Mouse (Mus musculus): Measurements from ENCODE around the gene Megf8.

Gene Megf8

DNA sequence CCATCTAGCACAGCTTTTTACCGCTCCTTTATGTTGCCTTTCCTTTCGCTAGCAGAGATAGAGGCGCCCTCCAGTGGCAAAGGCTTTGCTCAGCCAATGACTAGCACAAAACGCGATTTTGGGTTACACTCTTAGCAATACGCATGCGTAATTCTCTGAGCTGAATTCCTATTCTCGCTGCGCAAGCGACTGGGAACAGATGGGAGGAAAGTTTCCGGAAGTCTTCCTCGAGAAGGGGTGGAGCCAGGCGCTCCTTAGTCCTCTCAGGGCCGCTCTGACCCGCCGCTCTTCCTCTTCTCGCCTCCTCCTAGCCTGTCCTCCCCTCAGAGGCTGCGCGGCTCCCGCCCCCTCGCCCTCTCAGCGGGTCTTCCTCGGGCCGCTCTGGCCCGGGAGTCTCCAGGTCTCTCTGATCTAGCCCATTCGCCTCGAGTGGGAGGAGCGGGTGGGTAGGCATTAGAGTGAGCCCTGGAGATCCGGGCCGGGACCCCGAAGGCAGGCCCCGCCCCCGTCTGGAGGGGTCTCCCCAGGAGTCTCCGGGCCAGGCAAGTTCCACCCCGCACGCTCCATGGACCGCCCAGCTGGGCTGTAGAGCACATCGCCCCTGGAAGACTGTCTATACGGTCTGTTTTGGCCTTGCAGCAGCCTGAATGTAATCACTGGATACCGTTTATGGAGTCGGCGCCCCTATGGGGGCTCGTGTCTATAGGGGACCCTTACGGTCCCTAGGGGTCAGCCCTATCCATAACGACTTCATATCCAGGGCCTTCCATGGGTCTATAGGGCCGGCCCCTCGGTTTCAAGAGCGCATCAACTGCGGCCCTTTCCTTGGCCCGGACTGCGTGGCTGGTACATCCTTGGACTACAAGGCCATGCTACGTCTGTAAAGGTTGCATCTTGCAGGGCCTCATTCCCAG, at the start of gene Megf8:
Gene Megf8 (plus strand): TSS at position 633 of the 914 bp plus-strand sequence.
- peak; percentile 98 for DNase-seq (ENCODE audit: low spot score)

GRCm38 (mm10) chr7:25267301-25267750, 49.6 kb upstream of the Megf8 start, which contains the start of gene Cic:
Gene Cic, plus strand, starts transcription at chr7:25267704.
- peak; percentile 100 for DNase-seq (ENCODE audit: low spot score)

- peak; percentile 100 for DNase-seq (ENCODE audit: low spot score)
Observed at GRCm38 (mm10) chr7:25267751-25268463, 49.1 kb upstream of the Megf8 start.

DNA sequence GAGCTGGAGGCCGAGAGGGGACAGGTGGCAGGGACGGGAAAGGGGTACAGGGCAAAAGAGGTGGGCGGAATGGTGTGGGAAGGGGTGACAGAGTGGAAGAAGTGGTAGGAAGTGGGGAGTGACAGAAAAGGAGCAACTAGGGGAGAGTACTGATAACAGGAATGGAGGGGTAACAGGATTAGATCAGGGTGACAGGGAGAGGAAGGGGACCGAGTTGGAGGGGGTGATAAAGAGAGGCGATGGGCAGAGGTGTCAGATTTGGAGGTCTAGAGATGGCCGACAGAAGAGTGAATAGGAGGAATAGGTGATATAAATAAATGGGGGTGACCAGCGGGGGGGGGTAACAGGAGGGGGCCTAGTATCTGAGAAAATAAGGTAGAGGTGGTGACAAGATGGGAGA, 48.4 kb upstream of the Megf8 start:
- no peak for DNase-seq (ENCODE audit: low spot score)

DNA sequence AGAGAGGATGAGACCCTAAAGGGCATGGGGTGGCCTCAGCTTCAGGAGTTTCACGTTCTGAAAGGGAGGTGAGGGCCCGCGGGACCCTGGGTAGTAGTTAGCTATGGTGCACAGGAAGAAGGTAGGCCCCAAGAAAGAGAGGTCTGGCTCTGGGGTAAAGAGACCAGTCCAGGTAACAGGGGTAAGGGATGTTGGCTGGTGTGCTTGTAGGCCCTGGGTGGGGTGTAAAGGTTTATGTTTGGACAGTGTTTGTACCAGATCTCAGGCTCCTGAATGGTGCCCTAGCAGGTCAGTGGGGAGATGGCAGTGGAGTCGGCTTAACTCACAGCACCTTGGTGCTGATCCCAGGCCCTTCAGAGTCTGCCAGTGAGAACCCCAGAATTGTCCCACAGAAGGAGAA, 47.9 kb upstream of the Megf8 start:
- DNase-seq (ENCODE audit: low spot score), result peak; percentile 24

GRCm38 (mm10) chr7:25269545-25270271, 47.3 kb upstream of the Megf8 start:
- DNase-seq (ENCODE audit: low spot score), result peak; percentile 8

GRCm38 (mm10) chr7:25270652-25271633, 46.0 kb upstream of the Megf8 start:
- DNase-seq (ENCODE audit: low spot score), result no peak

DNA sequence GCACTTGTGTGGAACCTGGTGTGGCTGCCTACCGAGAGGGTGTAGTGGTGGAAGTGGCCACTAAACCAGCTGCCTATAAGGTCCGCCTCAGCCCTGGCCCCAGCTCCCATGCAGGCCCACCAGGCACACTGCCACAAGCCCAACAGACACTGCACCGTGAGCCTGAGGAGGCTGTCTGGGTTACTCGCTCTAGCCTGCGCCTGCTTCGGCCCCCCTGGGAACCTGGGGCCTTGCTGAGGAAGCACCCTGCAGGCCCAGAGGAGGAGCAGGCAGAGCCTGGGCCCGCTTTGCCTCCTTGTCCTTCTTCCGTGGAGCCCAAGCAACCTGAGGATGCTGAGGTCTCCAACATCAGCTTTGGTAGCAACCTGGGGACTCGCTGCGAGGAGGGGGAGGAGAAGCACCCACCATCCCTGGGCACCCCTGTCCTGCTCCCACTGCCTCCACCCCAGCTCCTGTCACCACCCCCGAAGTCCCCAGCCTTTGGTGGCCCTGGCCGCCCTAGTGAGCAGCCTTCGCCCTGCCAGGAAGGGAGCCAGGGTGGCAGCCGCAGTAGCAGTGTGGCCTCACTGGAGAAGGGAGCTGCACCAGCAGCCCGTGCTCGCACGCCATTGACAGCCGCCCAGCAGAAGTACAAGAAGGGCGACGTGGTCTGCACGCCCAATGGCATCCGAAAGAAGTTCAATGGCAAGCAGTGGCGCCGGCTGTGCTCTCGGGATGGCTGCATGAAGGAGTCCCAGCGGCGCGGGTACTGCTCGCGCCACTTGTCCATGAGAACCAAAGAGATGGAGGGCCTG, 45.1 kb upstream of the Megf8 start:
- DNase-seq (ENCODE audit: low spot score), result no peak

- no peak for DNase-seq (ENCODE audit: low spot score)
Observed at GRCm38 (mm10) chr7:25272445-25273258, 44.3 kb upstream of the Megf8 start.

- no peak for DNase-seq (ENCODE audit: low spot score)
Observed at GRCm38 (mm10) chr7:25273259-25274241, 43.4 kb upstream of the Megf8 start.

- DNase-seq (ENCODE audit: low spot score), result no peak
Observed at GRCm38 (mm10) chr7:25274571-25274970, 42.4 kb upstream of the Megf8 start.

GRCm38 (mm10) chr7:25274996-25275395, 42.0 kb upstream of the Megf8 start:
- no peak for DNase-seq (ENCODE audit: low spot score)

- no peak for DNase-seq (ENCODE audit: low spot score)
Observed at GRCm38 (mm10) chr7:25275555-25276298, 41.2 kb upstream of the Megf8 start.

- no peak for DNase-seq (ENCODE audit: low spot score)
Observed at GRCm38 (mm10) chr7:25277405-25277804, 39.6 kb upstream of the Megf8 start.

DNA sequence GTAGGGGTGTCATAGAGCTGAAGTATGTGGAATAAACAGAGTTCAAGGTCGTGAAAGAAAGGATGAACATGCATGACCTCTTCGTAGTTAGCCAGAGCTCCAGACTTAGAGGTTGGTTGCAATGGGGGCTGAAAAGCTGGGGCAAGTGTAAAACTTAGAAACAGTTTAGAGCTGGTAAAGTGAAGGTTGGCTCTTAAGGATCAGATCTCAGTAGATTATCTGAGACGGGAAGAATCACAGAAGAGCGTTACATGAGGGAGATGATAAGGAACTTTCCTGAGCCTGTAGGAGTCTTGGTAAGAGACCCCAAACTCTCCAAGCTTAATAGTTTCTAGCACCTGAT, 39.0 kb upstream of the Megf8 start:
- DNase-seq (ENCODE audit: low spot score), result no peak

DNA sequence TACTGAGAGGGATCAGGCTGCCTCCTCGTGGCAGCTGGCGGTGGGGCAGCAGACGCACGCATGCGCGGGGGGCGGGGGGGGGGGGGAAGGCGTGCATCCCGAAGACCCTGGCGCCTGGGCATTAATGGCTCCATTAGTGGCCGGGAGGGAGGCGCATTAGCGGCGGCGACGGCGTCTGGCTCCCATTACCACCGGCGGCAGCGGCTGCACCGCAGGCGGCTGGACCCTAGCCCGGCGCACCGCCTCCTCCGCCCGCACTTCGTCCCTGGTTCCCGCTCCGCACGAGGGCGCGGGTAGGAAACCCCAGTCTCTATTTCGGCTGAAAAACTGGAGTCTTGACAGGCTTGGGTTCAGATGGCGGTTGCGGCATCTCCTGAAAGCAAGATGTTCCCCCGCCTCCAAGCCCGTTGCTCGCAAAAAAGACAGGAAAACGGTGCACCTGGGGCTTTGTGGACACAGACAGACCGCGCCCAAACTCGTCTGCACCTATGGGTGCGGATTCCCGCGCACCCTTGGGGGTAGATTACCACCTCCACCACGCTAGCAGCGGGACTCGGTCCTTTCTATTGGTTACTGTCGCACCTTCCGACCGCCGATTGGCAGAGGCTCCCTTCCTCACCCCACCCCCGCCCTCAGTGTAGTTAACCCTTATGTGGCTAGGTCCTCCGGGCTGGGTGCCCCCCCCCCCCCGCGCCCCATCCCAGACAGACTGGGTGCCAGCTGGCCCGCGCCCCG, 38.5 kb upstream of the Megf8 start:
- DNase-seq (ENCODE audit: low spot score), result peak; percentile 87

All from layer of hippocampus, adult 11-12 months (tissue).